ENCODE assay signal across 8 mouse cellular contexts in genomic region chr10:121432635-121433280, GRCm38 (mm10). TPM values are rescaled to one million over a fixed set of nuclear protein-coding genes. Genes with fewer than 3 reads are reported as not detected.
DNase-seq lines count a peak whose midpoint lies in the region; ATAC-seq and TF ChIP-seq lines count a peak whose summit lies in the region.

No protein-coding gene starts in this region.

- TF ChIP-seq CTCF in small intestine, adult 2 months (IDR thresholded peaks at IDR 0.05; ENCODE audit: extremely low read depth, insufficient read length, insufficient replicate concordance, low read depth, low read length): no peak

- no peaks in the 10 kb centered on the region for H3K36me3 ChIP-seq in kidney, embryonic 14.5 days (ENCODE audit: control insufficient read depth, insufficient read depth, low read length)
- no peaks in the 10 kb centered on the region for H3K36me3 ChIP-seq in embryonic facial prominence, embryonic 15.5 days
- H3K36me3 ChIP-seq in limb, embryonic 11.5 days (ENCODE audit: control insufficient read depth, insufficient read depth, low read length): 0 out of 2 replicates have a peak, but pooled peaks cover 2% of the 10 kb centered on the region
- H3K36me3 ChIP-seq in small intestine, adult 2 months (ENCODE audit: control insufficient read depth, insufficient read depth, low read length): no peaks in the 10 kb centered on the region

- H3K27ac ChIP-seq in kidney, embryonic 14.5 days (ENCODE audit: low read depth, low read length): 0 out of 2 replicates have a peak overlapping the region, but pooled peaks have one; percentile 11
- H3K27ac ChIP-seq in brown adipose tissue, adult 24 weeks (replicated peaks; ENCODE audit: low read depth, low read length): peak overlapping the region; percentile 61
- peak overlapping the region; percentile 86 for H3K27ac ChIP-seq in embryonic facial prominence, embryonic 15.5 days (replicated peaks)
- peak overlapping the region; percentile 52 for H3K27ac ChIP-seq in limb, embryonic 11.5 days (replicated peaks; ENCODE audit: low read depth, low read length)
- H3K27ac ChIP-seq in small intestine, adult 2 months (ENCODE audit: insufficient read depth, low read depth, low read length): peak overlapping the region; percentile 59

- DNase-seq in kidney, adult 11 months: no peak
- no peak for DNase-seq in limb, embryonic 11.5 days (ENCODE audit: low spot score)
- no peak for DNase-seq in adipocyte (ENCODE audit: low spot score)
- DNase-seq in yolk sac, embryonic 10.5 days (ENCODE audit: low spot score): no peak

- H3K9ac ChIP-seq in kidney, embryonic 14.5 days (ENCODE audit: low read depth, low read length): no peak overlapping the region; the same call in 1 of the 2 replicates
- no peak overlapping the region for H3K9ac ChIP-seq in embryonic facial prominence, embryonic 15.5 days
- H3K9ac ChIP-seq in limb, embryonic 11.5 days (ENCODE audit: low read length): no peak overlapping the region

- no peaks in the 10 kb centered on the region for H3K27me3 ChIP-seq in kidney, embryonic 14.5 days (ENCODE audit: control insufficient read depth, insufficient read depth, low read length)
- H3K27me3 ChIP-seq in embryonic facial prominence, embryonic 15.5 days: no peaks in the 10 kb centered on the region
- H3K27me3 ChIP-seq in limb, embryonic 11.5 days (ENCODE audit: control insufficient read depth, insufficient read depth, low read length): no peaks in the 10 kb centered on the region
- H3K27me3 ChIP-seq in small intestine, adult 2 months (ENCODE audit: control insufficient read depth, insufficient read depth, low read length): no peaks in the 10 kb centered on the region

- H3K9me3 ChIP-seq in kidney, embryonic 14.5 days (ENCODE audit: control insufficient read depth, low read length): no peaks in the 10 kb centered on the region
- H3K9me3 ChIP-seq in embryonic facial prominence, embryonic 15.5 days (replicated peaks): no peaks in the 10 kb centered on the region
- H3K9me3 ChIP-seq in limb, embryonic 11.5 days (ENCODE audit: control insufficient read depth, low read length): no peaks in the 10 kb centered on the region

- no peak overlapping the region for H3K4me3 ChIP-seq in kidney, embryonic 14.5 days (ENCODE audit: low read length)
- H3K4me3 ChIP-seq in brown adipose tissue, adult 24 weeks (ENCODE audit: insufficient read depth, low read depth, low read length): no peak overlapping the region
- no peak overlapping the region for H3K4me3 ChIP-seq in embryonic facial prominence, embryonic 15.5 days (replicated peaks)
- no peak overlapping the region for H3K4me3 ChIP-seq in limb, embryonic 11.5 days (ENCODE audit: low read depth, low read length)
- H3K4me3 ChIP-seq in small intestine, adult 2 months (ENCODE audit: low read depth, low read length): no peak overlapping the region

- peaks cover 70% of the 10 kb centered on the region for H3K4me1 ChIP-seq in kidney, embryonic 14.5 days (ENCODE audit: control insufficient read depth, insufficient read depth, low read length)
- peaks cover 51% of the 10 kb centered on the region for H3K4me1 ChIP-seq in brown adipose tissue, adult 24 weeks (ENCODE audit: control insufficient read depth, insufficient read depth, insufficient read length, low read length)
- peaks cover 86% of the 10 kb centered on the region for H3K4me1 ChIP-seq in embryonic facial prominence, embryonic 15.5 days
- H3K4me1 ChIP-seq in limb, embryonic 11.5 days (ENCODE audit: control insufficient read depth, insufficient read depth, low read length): peaks cover 77% of the 10 kb centered on the region
- H3K4me1 ChIP-seq in small intestine, adult 2 months (ENCODE audit: control insufficient read depth, insufficient read depth, insufficient read length, low read length): peaks cover 39% of the 10 kb centered on the region

- ATAC-seq in kidney, embryonic 14.5 days (ENCODE audit: low FRiP score, low TSS enrichment): no peak
- ATAC-seq in embryonic facial prominence, embryonic 15.5 days (ENCODE audit: insufficient number of reproducible peaks, low FRiP score, low TSS enrichment, low read depth): peak; percentile 6; the same call in 1 of the 2 replicates
- no peak for ATAC-seq in limb, embryonic 11.5 days (ENCODE audit: insufficient number of reproducible peaks, low FRiP score, low TSS enrichment, low read depth)

- WGBS in kidney, embryonic 14.5 days: 58% methylated on average over 16 of the region's 16 CpGs
- WGBS in embryonic facial prominence, embryonic 15.5 days: 16% methylated on average over 16 of the region's 16 CpGs
- WGBS in limb, embryonic 11.5 days: 48% methylated on average over 16 of the region's 16 CpGs
- 20% methylated on average over 16 of the region's 16 CpGs for WGBS in small intestine, adult 2 months

- no peak for TF ChIP-seq POLR2A in small intestine, adult 2 months (IDR thresholded peaks at IDR 0.05; ENCODE audit: low read depth, low read length)

- H3K4me2 ChIP-seq in kidney, embryonic 14.5 days (replicated peaks; ENCODE audit: low read depth, low read length): no peak overlapping the region
- H3K4me2 ChIP-seq in embryonic facial prominence, embryonic 15.5 days (replicated peaks): peak overlapping the region; percentile 19
- no peak overlapping the region for H3K4me2 ChIP-seq in limb, embryonic 11.5 days (ENCODE audit: low read depth, severe bottlenecking)

RNA-seq across cellular contexts. Expression of gene Rassf3, which starts 43.4 kb away (rescaled TPM):
- polyA plus RNA-seq in kidney, embryonic 14.5 days (2014; fragmentation: Nextera tagmentation; extraction: Ambion mirVana): 8.9 and 13.5 TPM in 2 replicates
- polyA plus RNA-seq in brown adipose tissue, adult 24 weeks (2012; ENCODE audit: insufficient read depth, insufficient read length, missing spikeins): 17.3 and 25.1 TPM in 2 replicates
- polyA plus RNA-seq in embryonic facial prominence, embryonic 15.5 days (2015; fragmentation: Nextera tagmentation; extraction: Ambion mirVana): 20.3 and 21.0 TPM in 2 replicates
- 16.5 and 17.2 TPM in 2 replicates for polyA plus RNA-seq in limb, embryonic 11.5 days (2014; fragmentation: Nextera tagmentation; extraction: Ambion mirVana)
- polyA plus RNA-seq in small intestine, adult 2 months (2012; rRNA removed): 16.5 and 25.8 TPM in 2 replicates

Comparison
In these comparisons a context has a peak if more than half of its experiments do, and no peak if none do; other contexts are left out.
1. H3K27ac ChIP-seq: peak in every context shown above with its lines; median percentile 86 in embryonic facial prominence, embryonic 15.5 days; 61 in brown adipose tissue, adult 24 weeks; 59 in small intestine, adult 2 months; 52 in limb, embryonic 11.5 days; 11 in kidney, embryonic 14.5 days.